Mouse (Mus musculus) myocyte (in vitro differentiated cells): ENCODE results near the gene Ssbp3.

ENCODE experiments used
- CEBPB ChIP-seq: IDR thresholded peaks from 2 replicates; pipeline ENCODE4 v1.6.1; 2011; ENCODE audit warnings: mild to moderate bottlenecking, moderate library complexity; ENCODE audit not compliant: poor library complexity, insufficient read depth, severe bottlenecking
- E2F4 ChIP-seq: IDR thresholded peaks from one replicate; pipeline ENCODE4 v1.6.1; 2011; ENCODE audit warnings: mild to moderate bottlenecking, control low read depth, moderate library complexity; ENCODE audit not compliant: insufficient read depth
- MAX ChIP-seq: IDR thresholded peaks from one replicate; pipeline ENCODE4 v1.6.1; 2011; ENCODE audit warnings: low read depth, mild to moderate bottlenecking, control low read depth
- MYOG ChIP-seq, 3 experiments: IDR thresholded peaks; one replicate each; pipeline ENCODE4 v1.6.1; 2011; ENCODE audit warnings: control low read depth in 2 of 3, low read depth in 2 of 3, mild to moderate bottlenecking in 2 of 3; ENCODE audit not compliant: insufficient read length in 2 of 3, control insufficient read depth in 1 of 3, insufficient read depth in 1 of 3
- POLR2A ChIP-seq: IDR thresholded peaks from one replicate; pipeline ENCODE4 v1.6.1; 2011; ENCODE audit warnings: low read depth, mild to moderate bottlenecking, control low read depth, moderate library complexity; ENCODE audit not compliant: insufficient read length
- POLR2AphosphoS2 ChIP-seq: IDR thresholded peaks from one replicate; pipeline ENCODE4 v1.6.1; 2011; ENCODE audit warnings: low read depth, control low read depth; ENCODE audit not compliant: insufficient read length
- REST ChIP-seq: IDR thresholded peaks from one replicate; pipeline ENCODE4 v1.6.1; 2011; ENCODE audit warnings: mild to moderate bottlenecking, control low read depth, moderate library complexity; ENCODE audit not compliant: insufficient read depth, insufficient read length
- SRF ChIP-seq: IDR thresholded peaks from one replicate; pipeline ENCODE4 v1.6.1; 2011; ENCODE audit warnings: low read depth; ENCODE audit not compliant: control insufficient read depth, insufficient read length
- TCF12 ChIP-seq: IDR thresholded peaks from one replicate; pipeline ENCODE4 v1.6.1; 2011; ENCODE audit warnings: mild to moderate bottlenecking, control low read depth; ENCODE audit not compliant: poor library complexity, insufficient read depth, severe bottlenecking

GRCm38 (mm10) chr4:107078894-107079293, 168.4 kb downstream of the Ssbp3 start:
- TF ChIP-seq POLR2AphosphoS2 (no peak), REST (no peak), POLR2A (no peak), TCF12 (no peak), SRF (no peak), MYOG (IDR thresholded peaks at IDR 0.05; ENCODE audit: control insufficient read depth in 1 of 3, insufficient read depth in 1 of 3, insufficient read length in 2 of 3, low read depth in 2 of 3) (no peak), CEBPB (no peak), MAX (no peak), E2F4 (no peak)
